Mouse (Mus musculus): Measurements from ENCODE around the gene Tacc3.

Tacc3 gene

DNA sequence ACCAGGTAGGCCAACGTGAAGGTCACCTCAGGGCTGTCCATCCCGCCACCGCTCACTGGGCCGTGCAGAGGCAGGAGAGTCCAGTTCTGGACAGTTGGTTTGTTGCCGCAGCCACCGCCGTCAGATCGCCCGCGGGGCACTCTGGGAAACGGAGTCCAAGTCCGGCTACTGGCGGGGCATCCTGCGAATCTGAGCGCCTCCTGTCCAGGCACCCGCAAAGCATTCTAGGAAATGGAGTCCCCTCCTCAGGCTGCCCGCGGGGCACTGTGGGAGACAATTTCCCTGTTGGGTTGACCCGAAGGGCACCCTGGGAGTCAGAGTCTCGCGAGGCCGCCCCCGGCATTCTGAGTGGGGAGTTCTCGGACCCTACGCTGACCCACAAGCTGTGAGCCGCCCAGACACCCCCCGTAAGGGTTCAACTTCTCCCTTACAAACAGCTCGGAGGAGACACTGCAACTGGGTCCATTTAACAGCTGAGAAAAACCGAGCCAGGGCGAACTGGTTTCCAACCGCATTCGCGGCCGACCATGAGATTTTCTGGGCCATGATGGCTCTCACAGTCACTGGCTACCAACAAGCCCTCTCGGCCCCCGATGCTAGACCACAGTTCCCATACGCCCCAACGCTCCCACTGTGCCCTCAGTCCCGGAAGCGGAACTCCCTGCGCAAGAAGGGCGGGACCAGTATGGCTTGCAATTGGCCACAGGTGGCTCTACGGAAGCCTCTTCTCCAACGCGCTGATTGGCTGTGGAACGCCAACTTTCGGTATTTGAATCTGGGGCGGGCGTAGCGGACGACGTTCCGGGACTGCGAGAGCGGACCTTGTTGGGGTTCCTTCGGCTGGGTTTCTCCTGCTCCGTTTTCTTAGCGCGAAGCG, at the start of gene Tacc3, which contains the start of gene Tmem129:
TSS of gene Tacc3 (plus strand) at position 342 of the 877 bp plus-strand sequence.
TSS of gene Tmem129 (minus strand) at position 630 of the 877 bp plus-strand sequence.
- in situ Hi-C loops (cut with MboI; ENCODE audit: low sequenced_read_pairs): no loop called here

DNA sequence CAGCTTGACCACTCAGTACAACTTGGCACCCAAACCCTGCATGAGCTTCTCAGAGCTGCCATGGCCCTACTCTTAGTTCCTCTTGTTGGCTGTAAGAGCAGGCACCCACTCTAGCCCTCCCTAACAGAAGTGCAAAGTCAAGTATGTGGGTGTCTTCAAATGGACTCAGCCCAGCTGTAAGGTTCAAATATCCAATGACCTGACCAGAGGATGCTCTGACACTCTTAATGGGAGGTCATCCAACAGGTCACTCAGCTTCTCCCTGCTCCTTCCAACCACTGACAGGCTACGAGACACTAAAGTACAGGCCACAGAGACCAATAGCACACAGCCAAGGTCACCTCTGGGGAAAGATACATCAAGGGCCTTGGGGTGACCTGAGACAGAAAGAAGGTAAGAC, 48.7 kb upstream of the Tacc3 start:
- in situ Hi-C loops (cut with MboI; ENCODE audit: low sequenced_read_pairs): no loop called here

- in situ Hi-C loops (cut with MboI; ENCODE audit: low sequenced_read_pairs): no loop called here
Measured at GRCm38 (mm10) chr5:33611795-33612194, 46.1 kb upstream of the Tacc3 start.

GRCm38 (mm10) chr5:33614391-33614790, 43.5 kb upstream of the Tacc3 start:
- in situ Hi-C loops (cut with MboI; ENCODE audit: low sequenced_read_pairs): no loop called here

DNA sequence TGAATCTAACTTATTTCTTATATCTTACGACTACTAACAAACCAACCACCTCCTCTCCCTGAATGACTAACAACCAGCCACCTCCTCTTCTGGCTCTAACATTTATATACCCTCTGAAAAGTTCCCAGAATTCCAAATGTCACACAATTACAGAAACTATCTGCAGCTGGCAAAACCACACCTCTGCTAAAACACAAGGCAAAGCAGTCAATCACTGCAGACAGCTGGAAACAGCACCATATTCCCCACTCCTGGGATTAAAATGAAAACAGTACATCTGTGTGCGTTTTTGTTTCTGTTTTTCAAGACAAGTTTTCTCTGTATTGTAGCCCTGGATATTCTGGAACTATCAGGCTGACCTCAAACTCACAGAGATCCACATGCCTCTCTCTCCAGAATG, 35.3 kb upstream of the Tacc3 start:
- in situ Hi-C loops (cut with MboI; ENCODE audit: low sequenced_read_pairs): no loop called here

DNA sequence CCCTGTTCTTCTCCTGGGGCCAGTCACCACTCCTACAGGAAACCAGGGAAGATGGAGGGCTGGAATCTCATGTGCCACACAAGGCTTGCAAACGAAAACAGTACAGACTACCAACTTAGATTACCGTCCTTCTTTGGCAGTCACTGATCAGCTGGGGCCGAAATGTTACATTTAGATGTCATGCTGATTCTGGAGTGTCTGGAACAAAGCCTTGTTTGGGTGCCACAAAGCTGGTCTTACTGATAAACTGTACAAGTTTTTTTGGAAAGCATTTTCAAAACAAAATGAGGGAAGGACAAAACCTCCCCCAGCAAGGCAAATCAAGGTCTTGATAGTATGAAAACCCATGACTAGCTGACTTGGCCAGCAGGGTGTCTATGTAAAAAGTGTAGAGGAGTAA, 34.2 kb upstream of the Tacc3 start:
- in situ Hi-C loops (cut with MboI; ENCODE audit: low sequenced_read_pairs): no loop called here

- in situ Hi-C loops (cut with MboI; ENCODE audit: low sequenced_read_pairs): no loop called here
Measured at GRCm38 (mm10) chr5:33627968-33628367, 30.0 kb upstream of the Tacc3 start.

GRCm38 (mm10) chr5:33628820-33629300, 29.1 kb upstream of the Tacc3 start:
- in situ Hi-C loops (cut with MboI; ENCODE audit: low sequenced_read_pairs): no loop called here

- in situ Hi-C loops (cut with MboI; ENCODE audit: low sequenced_read_pairs): no loop called here
Measured at GRCm38 (mm10) chr5:33629301-33629987, 28.5 kb upstream of the Tacc3 start, which contains the start of the genes Fam53a and Gm9903. Fam53a (minus strand) TSS chr5:33629635. Gm9903 (plus strand) TSS chr5:33629925.

GRCm38 (mm10) chr5:33630061-33630460, 27.9 kb upstream of the Tacc3 start:
- in situ Hi-C loops (cut with MboI; ENCODE audit: low sequenced_read_pairs): no loop called here

GRCm38 (mm10) chr5:33630615-33631014, 27.3 kb upstream of the Tacc3 start:
- in situ Hi-C loops (cut with MboI; ENCODE audit: low sequenced_read_pairs): no loop called here

- in situ Hi-C loops (cut with MboI; ENCODE audit: low sequenced_read_pairs): no loop called here
Measured at GRCm38 (mm10) chr5:33632526-33632925, 25.4 kb upstream of the Tacc3 start.

GRCm38 (mm10) chr5:33635361-33635760, 22.6 kb upstream of the Tacc3 start:
- in situ Hi-C loops (cut with MboI; ENCODE audit: low sequenced_read_pairs): no loop called here

DNA sequence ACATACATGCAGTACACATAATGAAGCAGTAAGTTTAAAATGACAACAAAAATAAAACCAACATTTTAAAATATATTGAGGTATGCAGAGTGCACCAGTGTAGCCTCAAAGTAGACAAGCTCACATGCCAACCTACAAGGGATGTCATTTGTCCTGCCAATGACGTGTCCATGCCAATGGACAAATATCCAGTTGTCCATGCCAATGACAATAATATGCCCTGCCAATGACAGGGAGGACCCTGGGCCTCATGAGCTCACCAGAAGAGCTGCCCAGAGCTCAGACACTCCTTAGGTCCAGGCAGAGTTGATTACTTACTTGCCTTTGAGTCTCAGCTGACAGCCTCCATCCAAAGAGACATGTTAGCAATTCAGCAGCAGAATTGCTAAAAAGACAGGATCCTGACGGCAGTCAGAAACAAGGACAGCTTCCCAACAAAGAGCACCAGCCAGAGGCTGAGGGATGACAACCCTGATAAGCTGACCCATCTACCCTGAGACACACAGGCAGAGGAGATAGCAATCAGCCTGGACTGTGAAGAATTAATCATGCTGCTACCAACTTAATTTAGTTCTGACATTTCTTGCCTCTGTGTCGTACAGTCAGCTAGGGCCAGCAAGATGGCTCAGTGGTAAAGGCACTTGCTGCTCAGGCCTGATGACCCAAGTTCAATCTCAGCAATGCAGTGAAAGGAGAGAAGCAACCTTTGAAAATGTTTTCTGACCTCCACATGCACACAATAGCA, 20.1 kb upstream of the Tacc3 start:
- in situ Hi-C loops (cut with MboI; ENCODE audit: low sequenced_read_pairs): no loop called here

- in situ Hi-C loops (cut with MboI; ENCODE audit: low sequenced_read_pairs): no loop called here
Measured at GRCm38 (mm10) chr5:33638826-33639225, 19.1 kb upstream of the Tacc3 start.

DNA sequence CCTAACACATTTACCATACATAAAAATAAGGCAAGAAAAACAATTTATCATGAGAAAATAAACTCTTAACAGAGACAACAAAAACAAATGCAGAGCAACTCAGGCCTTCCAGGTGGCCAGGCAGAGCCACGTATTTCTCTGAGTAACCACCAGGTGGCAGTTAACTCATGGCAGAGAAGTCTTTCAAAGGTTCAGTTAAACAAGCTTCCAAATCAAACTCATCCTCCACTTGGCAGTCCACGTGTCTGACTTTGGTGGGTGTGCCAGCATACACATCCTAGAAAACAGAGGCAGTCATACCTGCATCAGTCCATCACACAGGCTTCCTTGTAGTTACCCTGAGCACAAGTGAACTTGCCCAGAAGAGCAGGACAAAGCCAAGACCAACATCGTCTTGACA, 17.3 kb upstream of the Tacc3 start:
- in situ Hi-C loops (cut with MboI; ENCODE audit: low sequenced_read_pairs): no loop called here

GRCm38 (mm10) chr5:33651017-33651416, 6.9 kb upstream of the Tacc3 start:
- in situ Hi-C loops (cut with MboI; ENCODE audit: low sequenced_read_pairs): no loop called here

DNA sequence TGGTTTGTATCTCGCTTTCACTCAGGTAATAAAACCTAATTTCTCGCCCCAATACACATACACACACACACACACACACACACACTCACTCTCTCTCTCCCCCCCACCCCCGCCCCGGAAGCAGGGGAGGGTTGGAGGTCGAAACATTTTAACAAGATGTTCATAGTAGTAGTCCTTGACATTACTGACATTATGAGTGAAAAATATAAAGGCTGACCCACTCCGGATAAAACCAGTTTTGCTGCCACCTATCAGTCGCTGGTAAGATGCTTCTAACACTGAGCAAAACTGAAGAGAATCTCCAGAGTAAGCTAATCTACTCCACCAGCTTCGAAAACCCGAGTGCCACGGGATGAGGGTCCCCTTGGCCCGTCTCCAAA, 6.4 kb upstream of the Tacc3 start:
- in situ Hi-C loops (cut with MboI; ENCODE audit: low sequenced_read_pairs): no loop called here

DNA sequence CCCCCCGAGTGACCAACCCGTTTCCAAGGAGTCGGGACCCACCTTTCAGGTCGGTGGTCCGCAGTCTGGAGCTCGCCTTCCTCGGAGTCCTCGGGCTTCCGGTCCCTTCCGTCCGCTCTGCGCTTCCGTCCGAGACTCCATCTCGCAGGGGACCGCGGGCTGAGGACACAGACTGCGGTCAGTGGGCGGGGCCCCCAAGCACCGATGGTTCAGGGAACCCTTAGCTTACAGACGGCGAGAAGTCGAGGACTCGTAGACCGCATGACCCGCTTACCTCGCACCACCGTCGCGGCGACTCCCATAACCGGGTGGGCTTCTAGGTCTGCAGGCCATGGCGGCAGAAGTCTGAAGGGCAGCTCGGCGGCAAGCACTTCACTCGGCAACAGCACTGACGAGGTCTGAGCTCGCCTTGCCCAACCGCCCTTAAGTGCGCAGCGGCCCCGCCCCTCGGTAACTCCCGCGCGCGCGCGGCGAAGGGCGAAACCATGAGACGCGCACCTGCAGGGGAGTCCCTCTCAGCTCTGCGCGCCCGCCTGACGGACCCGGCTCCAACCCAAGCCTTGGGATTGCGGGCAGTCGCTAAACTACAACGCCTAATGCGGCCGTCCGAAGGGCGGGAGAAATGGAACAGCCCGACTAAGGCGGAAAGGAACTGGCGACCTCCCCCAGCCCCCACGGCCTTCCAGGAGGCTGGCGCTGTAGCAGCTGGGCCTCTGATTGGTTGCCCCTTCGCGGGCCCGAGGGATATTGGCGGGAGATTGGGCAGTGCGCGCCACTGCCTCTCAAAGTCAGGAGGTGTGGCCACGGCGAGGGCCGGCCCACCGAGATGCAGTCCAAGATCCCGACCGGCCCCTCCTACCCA, 5.8 kb upstream of the Tacc3 start, which contains the start of gene Slbp:
TSS of gene Slbp (minus strand) at position 654 of the 862 bp plus-strand sequence.
- in situ Hi-C loops (cut with MboI; ENCODE audit: low sequenced_read_pairs): no loop called here

DNA sequence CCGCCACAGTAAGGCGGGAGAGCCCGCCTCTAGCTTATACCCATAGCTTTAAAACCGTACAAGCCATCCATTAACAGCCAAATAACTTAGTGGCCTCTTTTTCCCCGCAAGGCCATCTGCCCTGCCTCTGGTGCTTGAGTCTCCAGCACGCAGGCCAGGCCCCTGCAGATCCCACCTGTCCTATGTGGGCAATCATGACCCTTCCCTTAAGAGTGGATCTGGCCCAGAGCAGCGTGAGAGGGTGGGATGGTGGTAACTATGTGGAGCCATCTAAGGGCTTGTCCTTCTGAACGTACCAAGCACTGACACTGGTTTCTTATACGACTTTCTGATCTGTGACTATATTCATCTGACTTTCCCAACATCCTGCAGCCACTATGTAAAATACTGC, 5.2 kb upstream of the Tacc3 start:
- in situ Hi-C loops (cut with MboI; ENCODE audit: low sequenced_read_pairs): no loop called here

Data from CH12F3 (cell line).